Mouse (Mus musculus) kidney, postnatal 10 days (tissue): ENCODE results near the gene Spred2.

Experiments used
- DNase-seq: peaks from one replicate; pipeline ENCODE4 v3.0.0; 2021; ENCODE audit warnings: mixed read lengths

Gene Spred2

GRCm38 (mm10) chr11:19923888-19924756, at the start of gene Spred2:
Gene Spred2, plus strand, starts transcription at chr11:19924375.
- peak; percentile 92 for DNase-seq

- no peak for DNase-seq
These were observed 48.6 kb upstream of the Spred2 start for GRCm38 (mm10) chr11:19875551-19875950.

- DNase-seq, result no peak
These were observed 48.2 kb upstream of the Spred2 start for GRCm38 (mm10) chr11:19875964-19876363.

GRCm38 (mm10) chr11:19877239-19877915, 46.8 kb upstream of the Spred2 start:
- no peak for DNase-seq

GRCm38 (mm10) chr11:19881342-19881741, 42.8 kb upstream of the Spred2 start:
- no peak for DNase-seq

- DNase-seq, result no peak
These were observed 33.3 kb upstream of the Spred2 start for GRCm38 (mm10) chr11:19890700-19891406.

- no peak for DNase-seq
These were observed 30.9 kb upstream of the Spred2 start for GRCm38 (mm10) chr11:19893233-19893632.

GRCm38 (mm10) chr11:19899621-19900020, 24.6 kb upstream of the Spred2 start:
- no peak for DNase-seq

GRCm38 (mm10) chr11:19900712-19901111, 23.5 kb upstream of the Spred2 start:
- no peak for DNase-seq

GRCm38 (mm10) chr11:19911216-19911615, 13.0 kb upstream of the Spred2 start:
- no peak for DNase-seq

- DNase-seq, result no peak
These were observed 12.0 kb upstream of the Spred2 start for GRCm38 (mm10) chr11:19912179-19912578.

GRCm38 (mm10) chr11:19912661-19913060, 11.5 kb upstream of the Spred2 start:
- DNase-seq, result no peak

- no peak for DNase-seq
These were observed 10.4 kb upstream of the Spred2 start for GRCm38 (mm10) chr11:19913761-19914160.

- DNase-seq, result no peak
These were observed 6.6 kb upstream of the Spred2 start for GRCm38 (mm10) chr11:19917381-19918245.

GRCm38 (mm10) chr11:19918246-19918540, 6.0 kb upstream of the Spred2 start:
- DNase-seq, result no peak

- DNase-seq, result peak; percentile 56
These were observed 4.8 kb upstream of the Spred2 start for GRCm38 (mm10) chr11:19919460-19919784.

GRCm38 (mm10) chr11:19919785-19920671, 4.1 kb upstream of the Spred2 start:
- DNase-seq, result peak; percentile 93

GRCm38 (mm10) chr11:19921723-19922122, 2.5 kb upstream of the Spred2 start:
- no peak for DNase-seq

- DNase-seq, result no peak
These were observed 2.0 kb upstream of the Spred2 start for GRCm38 (mm10) chr11:19922208-19922607.

GRCm38 (mm10) chr11:19924757-19925148, 578 bp downstream of the Spred2 start:
- DNase-seq, result peak; percentile 67

- DNase-seq, result peak; percentile 80
These were observed 1.2 kb downstream of the Spred2 start for GRCm38 (mm10) chr11:19925149-19925975.
